Mouse (Mus musculus) thymus, adult 2 months (tissue): ENCODE measurements at regions not wholly inside any gene's neighbourhood (a gene's known extent, or its start where the extent isn't known, plus 50 kb on each side); places are given as distances from the start of the nearest gene placed in this dataset.

ENCODE experiments used
- DNase-seq: peaks from one replicate; pipeline ENCODE4 v3.0.0; 2021
- H3K27ac ChIP-seq: fragments of 200-500 bp; 2 replicates; pipeline ENCODE4 v1.5.1; 2012; ENCODE audit warnings: low read length, control low read depth; ENCODE audit not compliant: control insufficient read depth, insufficient read depth
- H3K27me3 ChIP-seq: fragments of 200-500 bp; 2 replicates; pipeline ENCODE4 v1.6.1; 2012; ENCODE audit warnings: mild to moderate bottlenecking, low read length, moderate library complexity, mixed read lengths; ENCODE audit not compliant: control insufficient read depth, insufficient read depth
- H3K36me3 ChIP-seq: fragments of 200-500 bp; 2 replicates; pipeline ENCODE4 v1.6.1; 2012; ENCODE audit warnings: mild to moderate bottlenecking, low read length, moderate library complexity; ENCODE audit not compliant: control insufficient read depth, insufficient read depth
- H3K4me1 ChIP-seq: fragments of 200-500 bp; replicated peaks from 2 replicates; pipeline ENCODE4 v1.6.1; 2012; ENCODE audit warnings: low read length; ENCODE audit not compliant: control insufficient read depth, insufficient read depth
- H3K4me3 ChIP-seq: fragments of 200-500 bp; 2 replicates; pipeline ENCODE4 v1.5.1; 2012; ENCODE audit warnings: mild to moderate bottlenecking, low read length, control low read depth, moderate library complexity; ENCODE audit not compliant: control insufficient read depth, insufficient read depth
- CTCF ChIP-seq: fragments of 200-500 bp; IDR thresholded peaks from 2 replicates; pipeline ENCODE4 v1.5.1; 2012; ENCODE audit warnings: mild to moderate bottlenecking, control low read depth, low read length, moderate library complexity, borderline replicate concordance; ENCODE audit not compliant: control insufficient read depth, poor library complexity, insufficient read depth; ENCODE audit errors: extremely low read depth
- POLR2A ChIP-seq: fragments of 200-500 bp; IDR thresholded peaks from 2 replicates; pipeline ENCODE4 v1.6.1; 2012; ENCODE audit warnings: mild to moderate bottlenecking, low read length, control low read depth, moderate library complexity; ENCODE audit not compliant: control insufficient read depth, poor library complexity, insufficient read depth; ENCODE audit errors: extremely low read depth
- WGBS: fragments of 180-500 bp; shearing (Covaris S2); methylation state at CpG from one replicate; pipeline ENCODE4 v1.1.7; 2018; 5-methylcytosine and 5-hydroxymethylcytosine counted together

DNA sequence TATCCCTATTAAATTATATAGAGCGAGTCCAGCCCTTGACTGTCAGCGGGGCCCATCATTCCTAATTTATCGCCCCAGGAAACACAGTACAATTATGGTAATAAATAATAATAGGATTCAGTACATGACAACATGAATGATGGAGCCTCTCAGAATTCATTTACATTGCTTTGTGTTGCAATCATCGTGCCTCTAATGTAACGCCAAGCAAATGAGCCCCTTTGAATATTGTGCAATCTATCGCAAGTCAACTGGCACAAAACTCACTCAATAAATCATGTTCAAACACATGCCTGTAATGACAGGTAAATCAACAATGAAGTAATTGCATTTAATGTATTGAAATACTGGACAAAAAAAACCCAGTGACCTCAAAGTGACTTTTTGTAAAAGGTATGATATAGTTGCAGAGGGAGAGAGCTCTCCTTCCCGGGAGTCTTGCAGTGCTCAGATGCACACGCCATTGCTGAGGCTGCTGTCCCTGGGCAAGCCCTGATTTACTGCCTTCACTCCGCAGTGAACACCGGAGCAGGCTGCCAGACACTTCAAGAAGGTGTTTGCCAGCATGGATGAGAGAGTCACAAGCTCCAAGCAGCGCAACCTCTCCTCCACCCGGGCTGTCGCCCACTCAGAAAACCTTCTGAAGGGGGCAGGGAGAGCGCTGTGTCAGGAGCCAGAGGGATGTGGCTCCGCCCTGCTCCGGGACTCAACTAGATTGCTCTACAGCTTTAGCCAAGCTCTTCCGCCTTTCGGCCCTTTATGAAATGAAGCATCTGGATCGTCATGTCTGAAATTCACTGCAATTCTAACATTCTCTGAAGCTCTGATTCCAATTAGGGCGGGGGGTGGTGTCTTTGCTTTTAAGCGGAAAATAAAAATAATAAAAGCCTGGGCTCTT is 232.6 kb downstream of the Gm45692 start:
- 58% methylated on average over 21 of the region's 21 CpGs for whole genome bisulfite sequencing
- Histone ChIP-seq H3K4me1 (no peaks in the 10 kb centered on the region), H3K27ac (no peak overlapping the region), H3K36me3 (no peaks in the 10 kb centered on the region), H3K4me3 (no peak overlapping the region), H3K27me3 (no peaks in the 10 kb centered on the region)
- TF ChIP-seq POLR2A (no peak), CTCF (no peak)
- DNase-seq = no peak

DNA sequence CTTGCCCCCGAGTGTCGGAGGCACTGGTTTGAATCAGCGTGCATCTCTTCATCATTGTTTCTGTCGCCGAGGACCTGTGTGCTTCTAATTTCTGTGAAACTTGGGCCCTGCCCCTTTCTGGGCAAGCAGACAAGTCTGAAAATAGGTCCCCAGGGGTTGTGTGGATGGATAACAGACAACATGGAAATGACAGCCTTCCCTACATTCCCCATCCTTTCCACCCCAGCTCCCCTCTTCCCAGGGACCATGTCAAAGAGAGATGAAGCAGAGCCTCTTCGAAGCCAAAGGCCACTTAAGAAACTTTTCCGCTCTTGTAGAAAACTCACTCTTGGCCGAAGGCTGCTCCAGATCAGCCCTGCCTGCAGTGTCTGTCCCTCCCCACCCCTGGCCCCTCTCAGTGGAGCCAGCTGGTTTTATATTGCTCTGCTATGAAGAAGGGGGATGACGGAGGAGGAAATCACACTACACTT is 233.2 kb downstream of the Gm45692 start:
- H3K27ac ChIP-seq = no peak overlapping the region
- H3K27me3 ChIP-seq = no peaks in the 10 kb centered on the region
- no peak for DNase-seq
- WGBS = 78% methylated on average over 9 of the region's 9 CpGs
- no peak overlapping the region for H3K4me3 ChIP-seq
- no peaks in the 10 kb centered on the region for H3K36me3 ChIP-seq
- no peaks in the 10 kb centered on the region for H3K4me1 ChIP-seq
- no peak for TF ChIP-seq CTCF
- TF ChIP-seq POLR2A = no peak

DNA sequence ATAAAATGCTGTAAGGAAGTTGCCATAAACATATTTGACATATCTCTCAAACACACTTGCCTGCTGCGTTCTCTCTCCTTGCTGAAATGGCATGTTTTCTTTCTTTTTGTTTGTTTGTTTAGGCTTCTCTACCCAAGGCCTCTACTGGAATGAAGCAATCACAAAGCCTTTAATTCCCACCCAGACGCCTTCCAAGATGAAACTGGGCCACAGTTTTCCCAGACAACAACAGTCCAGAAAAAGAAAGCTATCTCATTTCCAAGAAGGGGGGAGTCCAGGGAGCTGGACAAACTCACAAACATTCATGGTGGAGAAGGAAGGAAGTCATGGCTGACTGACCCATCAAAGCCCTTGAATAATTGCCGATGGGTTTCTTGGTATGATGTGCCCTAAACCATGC is 234.1 kb downstream of the Gm45692 start:
- no peak overlapping the region for H3K4me3 ChIP-seq
- no peak overlapping the region for H3K27ac ChIP-seq
- no peaks in the 10 kb centered on the region for H3K4me1 ChIP-seq
- H3K27me3 ChIP-seq = no peaks in the 10 kb centered on the region
- no peak for DNase-seq
- 75% methylated on average over 3 of the region's 3 CpGs for WGBS
- TF ChIP-seq CTCF = no peak
- TF ChIP-seq POLR2A = no peak
- no peaks in the 10 kb centered on the region for H3K36me3 ChIP-seq

DNA sequence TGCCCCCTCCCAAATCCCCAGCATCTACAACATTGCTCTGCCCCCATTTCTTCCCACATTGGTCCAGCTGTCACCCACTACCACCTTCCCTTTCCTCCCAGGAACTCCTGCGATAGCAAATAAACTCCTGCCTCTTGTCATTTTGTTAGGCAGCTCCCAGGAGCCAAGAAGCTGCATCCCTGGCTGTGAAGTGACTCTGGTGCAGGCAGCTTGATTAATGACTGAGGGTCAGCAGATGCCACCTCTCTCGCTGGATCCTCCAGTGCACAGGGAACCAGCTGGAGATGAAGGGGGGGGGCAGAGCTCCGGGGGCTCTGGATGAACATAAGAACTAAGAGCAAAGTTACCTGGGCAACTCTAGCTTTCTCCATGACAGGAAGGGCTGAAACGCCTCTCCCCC is 235.2 kb downstream of the Gm45692 start:
- no peak for DNase-seq
- 79% methylated on average over 4 of the region's 4 CpGs for WGBS
- Histone ChIP-seq H3K36me3 (no peaks in the 10 kb centered on the region), H3K4me1 (no peaks in the 10 kb centered on the region), H3K4me3 (no peak overlapping the region), H3K27me3 (no peaks in the 10 kb centered on the region), H3K27ac (no peak overlapping the region; the same call in 1 of the 2 replicates)
- TF ChIP-seq CTCF (no peak), POLR2A (no peak)

DNA sequence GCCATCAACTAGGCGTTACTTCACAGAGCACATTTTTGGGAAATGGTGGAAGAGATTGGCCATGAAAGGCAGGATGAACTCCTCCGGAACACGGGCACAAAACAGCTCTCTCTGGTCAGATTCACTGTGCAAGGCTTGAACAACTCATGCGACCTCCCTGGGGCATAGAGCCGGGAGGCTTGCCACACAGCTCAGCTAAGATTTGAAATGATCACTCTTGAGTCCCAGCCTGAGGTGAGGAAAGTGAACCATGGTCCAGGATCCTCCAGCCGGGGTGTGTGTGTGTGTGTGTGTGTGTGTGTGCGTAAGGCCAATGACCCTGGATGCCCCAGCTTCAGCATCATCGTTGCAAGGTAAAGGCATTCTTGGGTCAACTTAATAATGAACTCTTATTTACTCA is 237.5 kb downstream of the Gm45692 start:
- Histone ChIP-seq H3K27me3 (no peaks in the 10 kb centered on the region), H3K36me3 (no peaks in the 10 kb centered on the region), H3K4me3 (no peak overlapping the region), H3K4me1 (no peaks in the 10 kb centered on the region), H3K27ac (no peak overlapping the region)
- TF ChIP-seq CTCF (no peak), POLR2A (no peak)
- DNase-seq = no peak
- WGBS = 94% methylated on average over 8 of the region's 8 CpGs

DNA sequence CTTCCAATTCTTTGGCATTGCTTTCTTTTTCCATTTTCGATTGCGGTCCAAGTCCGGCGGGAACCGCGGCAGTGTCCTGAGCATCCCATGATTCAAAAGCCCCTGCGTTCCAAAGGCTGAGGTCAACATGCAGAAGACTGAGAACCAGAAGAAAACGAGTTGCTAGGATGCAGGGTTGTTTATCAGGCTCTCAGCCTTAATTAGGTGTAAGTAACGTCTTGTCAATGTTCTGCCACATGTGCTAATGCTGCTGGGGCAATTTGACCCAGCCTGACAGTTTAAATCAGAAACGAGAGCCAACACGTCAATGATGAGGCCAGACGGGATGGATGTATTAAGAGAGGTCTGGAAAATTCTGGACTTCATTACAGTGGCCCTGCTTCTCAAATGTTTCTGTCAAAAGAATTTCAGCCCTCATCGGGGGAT is 239.4 kb downstream of the Gm45692 start:
- H3K4me3 ChIP-seq = no peak overlapping the region
- no peak for TF ChIP-seq POLR2A
- TF ChIP-seq CTCF = no peak
- WGBS = 90% methylated on average over 13 of the region's 13 CpGs

More for the DNA sequence above, 239.4 kb downstream of the Gm45692 start:
- Histone ChIP-seq H3K4me1 (no peaks in the 10 kb centered on the region), H3K27me3 (no peaks in the 10 kb centered on the region), H3K36me3 (no peaks in the 10 kb centered on the region), H3K27ac (no peak overlapping the region)
- no peak for DNase-seq
